Mouse (Mus musculus) heart, embryonic 13.5 days (tissue): ENCODE data around the gene Aldh6a1. TPM values are rescaled to one million over a fixed set of nuclear protein-coding genes. Genes with fewer than 3 reads are reported as not detected.

Experiments
- ATAC-seq: fragments of 200-750 bp; cut with Nextera tagmentation; 2 replicates; pipeline ENCODE4 v1.8.0; 2017; ENCODE audit warnings: moderate TSS enrichment; ENCODE audit not compliant: insufficient number of reproducible peaks, low FRiP score, low TSS enrichment; ENCODE audit errors: extremely low read depth
- H3K27ac ChIP-seq: fragments of 300-500 bp; sonication (generic); replicated peaks from 2 replicates; pipeline ENCODE4 v1.5.1; 2015; ENCODE audit warnings: moderate library complexity, mild to moderate bottlenecking, inconsistent platforms
- H3K27me3 ChIP-seq: fragments of 300-500 bp; sonication (generic); replicated peaks from 2 replicates; pipeline ENCODE4 v1.6.1; 2015; ENCODE audit warnings: mild to moderate bottlenecking, inconsistent platforms
- H3K36me3 ChIP-seq: fragments of 300-500 bp; sonication (generic); 2 replicates; pipeline ENCODE4 v1.6.1; 2015; ENCODE audit warnings: mild to moderate bottlenecking, inconsistent platforms
- H3K4me1 ChIP-seq: fragments of 300-500 bp; sonication (generic); 2 replicates; pipeline ENCODE4 v1.6.1; 2015; ENCODE audit warnings: inconsistent platforms
- H3K4me2 ChIP-seq: fragments of 300-500 bp; sonication (generic); 2 replicates; pipeline ENCODE4 v1.6.1; 2015; ENCODE audit warnings: inconsistent platforms, mild to moderate bottlenecking, moderate library complexity
- H3K4me3 ChIP-seq: fragments of 300-500 bp; sonication (generic); 2 replicates; pipeline ENCODE4 v1.5.1; 2015; ENCODE audit warnings: moderate library complexity, mild to moderate bottlenecking, inconsistent platforms
- H3K9ac ChIP-seq: fragments of 300-500 bp; sonication (generic); 2 replicates; pipeline ENCODE4 v1.6.1; 2015; ENCODE audit warnings: inconsistent platforms, mild to moderate bottlenecking, moderate library complexity
- H3K9me3 ChIP-seq: fragments of 300-500 bp; sonication (generic); 2 replicates; pipeline ENCODE4 v1.6.1; 2016; ENCODE audit warnings: inconsistent platforms
- WGBS: fragments of 180-500 bp; shearing (Covaris S2); methylation state at CpG from one replicate; pipeline ENCODE4 v1.1.7; 2015; ENCODE audit warnings: mixed read lengths; 5-methylcytosine and 5-hydroxymethylcytosine counted together
- polyA plus RNA-seq: library from polyadenylated mRNA; unstranded; fragments of >200 nt; fragmentation: Nextera tagmentation; extraction: Ambion mirVana; gene quantifications from 2 replicates; pipeline ENCODE4 v1.2.1, GENCODE M21; 2015

Aldh6a1 gene
- polyA plus RNA-seq, 1 experiment from 2014 or later = 36.1 TPM

- H3K27ac ChIP-seq = no peak overlapping the region
- no peak overlapping the region for H3K9ac ChIP-seq
- H3K4me1 ChIP-seq = peaks cover 9% of the 10 kb centered on the region; the same call in 1 of the 2 replicates
- H3K27me3 ChIP-seq = no peaks in the 10 kb centered on the region
- H3K4me3 ChIP-seq = no peak overlapping the region
- WGBS = 84% methylated on average over 14 of the region's 14 CpGs
- no peaks in the 10 kb centered on the region for H3K9me3 ChIP-seq
- peaks cover 21% of the 10 kb centered on the region for H3K36me3 ChIP-seq
- ATAC-seq = no peak
- H3K4me2 ChIP-seq = no peak overlapping the region
Measured at GRCm38 (mm10) chr12:84396947-84397679, 53.7 kb downstream of the Aldh6a1 start.

- peaks cover 23% of the 10 kb centered on the region for H3K4me1 ChIP-seq
- WGBS = 71% methylated on average over 5 of the region's 5 CpGs
- H3K4me3 ChIP-seq = no peak overlapping the region
- no peak overlapping the region for H3K27ac ChIP-seq
- no peak overlapping the region for H3K4me2 ChIP-seq
- no peaks in the 10 kb centered on the region for H3K27me3 ChIP-seq
- no peak overlapping the region for H3K9ac ChIP-seq
- no peak for ATAC-seq
- H3K36me3 ChIP-seq = peaks cover 33% of the 10 kb centered on the region
- H3K9me3 ChIP-seq = no peaks in the 10 kb centered on the region
Measured at GRCm38 (mm10) chr12:84393847-84394246, 57.0 kb downstream of the Aldh6a1 start.

- Histone ChIP-seq H3K9me3 (no peaks in the 10 kb centered on the region), H3K27ac (no peak overlapping the region), H3K4me1 (peaks cover 23% of the 10 kb centered on the region), H3K36me3 (peaks cover 40% of the 10 kb centered on the region), H3K9ac (no peak overlapping the region), H3K27me3 (no peaks in the 10 kb centered on the region), H3K4me2 (no peak overlapping the region), H3K4me3 (no peak overlapping the region)
- 92% methylated on average over 4 of the region's 4 CpGs for WGBS
- ATAC-seq = no peak
Measured at GRCm38 (mm10) chr12:84392681-84393080, 58.1 kb downstream of the Aldh6a1 start.

GRCm38 (mm10) chr12:84390336-84390735, 60.5 kb downstream of the Aldh6a1 start:
- H3K27me3 ChIP-seq = no peaks in the 10 kb centered on the region
- no peak; the same call in 1 of the 2 replicates for ATAC-seq
- H3K9ac ChIP-seq = no peak overlapping the region
- no peak overlapping the region for H3K4me3 ChIP-seq
- H3K9me3 ChIP-seq = no peaks in the 10 kb centered on the region
- 25% methylated on average over 6 of the region's 6 CpGs for WGBS
- peak overlapping the region; percentile 65 for H3K27ac ChIP-seq
- peaks cover 47% of the 10 kb centered on the region for H3K36me3 ChIP-seq
- H3K4me2 ChIP-seq = no peak overlapping the region
- peaks cover 38% of the 10 kb centered on the region for H3K4me1 ChIP-seq

- H3K9ac ChIP-seq = no peak overlapping the region
- no peak overlapping the region for H3K27ac ChIP-seq
- no peak overlapping the region for H3K4me2 ChIP-seq
- no peak overlapping the region for H3K4me3 ChIP-seq
- no peak for ATAC-seq
- WGBS = 62% methylated on average over 14 of the region's 14 CpGs
- H3K27me3 ChIP-seq = no peaks in the 10 kb centered on the region
- H3K4me1 ChIP-seq = peaks cover 51% of the 10 kb centered on the region
- peaks cover 45% of the 10 kb centered on the region for H3K36me3 ChIP-seq
- no peaks in the 10 kb centered on the region for H3K9me3 ChIP-seq
Measured at GRCm38 (mm10) chr12:84388774-84389400, 61.9 kb downstream of the Aldh6a1 start.

- ATAC-seq = no peak
- peaks cover 40% of the 10 kb centered on the region for H3K36me3 ChIP-seq
- H3K4me1 ChIP-seq = peaks cover 56% of the 10 kb centered on the region
- no peak overlapping the region for H3K27ac ChIP-seq
- 86% methylated on average over 8 of the region's 8 CpGs for WGBS
- no peaks in the 10 kb centered on the region for H3K27me3 ChIP-seq
- no peak overlapping the region for H3K4me3 ChIP-seq
- no peak overlapping the region for H3K9ac ChIP-seq
- H3K4me2 ChIP-seq = no peak overlapping the region
- no peaks in the 10 kb centered on the region for H3K9me3 ChIP-seq
Measured at GRCm38 (mm10) chr12:84388097-84388496, 62.7 kb downstream of the Aldh6a1 start.

- WGBS = 81% methylated on average over 4 of the region's 4 CpGs
- H3K4me2 ChIP-seq = no peak overlapping the region
- H3K4me3 ChIP-seq = no peak overlapping the region
- no peaks in the 10 kb centered on the region for H3K27me3 ChIP-seq
- no peaks in the 10 kb centered on the region for H3K9me3 ChIP-seq
- H3K4me1 ChIP-seq = peaks cover 52% of the 10 kb centered on the region
- peak overlapping the region; percentile 88 for H3K27ac ChIP-seq
- peaks cover 35% of the 10 kb centered on the region; the same call in 1 of the 2 replicates for H3K36me3 ChIP-seq
- ATAC-seq = no peak
- H3K9ac ChIP-seq = peak overlapping the region; percentile 25; the same call in 1 of the 2 replicates
Measured at GRCm38 (mm10) chr12:84385408-84385807, 65.4 kb downstream of the Aldh6a1 start.

- peak; percentile 54; the same call in 1 of the 2 replicates for ATAC-seq
- Histone ChIP-seq H3K4me3 (no peak overlapping the region), H3K9ac (peak overlapping the region; percentile 56)
Measured at GRCm38 (mm10) chr12:84384644-84385081, 66.1 kb downstream of the Aldh6a1 start.

GRCm38 (mm10) chr12:84382369-84382768, 68.4 kb downstream of the Aldh6a1 start:
- peak overlapping the region; percentile 53 for H3K4me2 ChIP-seq
- H3K9ac ChIP-seq = peak overlapping the region; percentile 70
- H3K27ac ChIP-seq = peak overlapping the region; percentile 85
- WGBS = 39% methylated on average over 4 of the region's 4 CpGs
- peak; percentile 23; the same call in 1 of the 2 replicates for ATAC-seq
- H3K4me3 ChIP-seq = peak overlapping the region; percentile 42
- H3K4me1 ChIP-seq = peaks cover 43% of the 10 kb centered on the region
- H3K27me3 ChIP-seq = no peaks in the 10 kb centered on the region
- H3K36me3 ChIP-seq = peaks cover 48% of the 10 kb centered on the region
- H3K9me3 ChIP-seq = no peaks in the 10 kb centered on the region

More at GRCm38 (mm10) chr12:84384644-84385081, 66.1 kb downstream of the Aldh6a1 start:
- Histone ChIP-seq H3K4me1 (peaks cover 47% of the 10 kb centered on the region), H3K4me2 (peak overlapping the region; percentile 27; the same call in 1 of the 2 replicates), H3K27me3 (no peaks in the 10 kb centered on the region), H3K9me3 (no peaks in the 10 kb centered on the region), H3K27ac (peak overlapping the region; percentile 88), H3K36me3 (peaks cover 41% of the 10 kb centered on the region; the same call in 1 of the 2 replicates)
- WGBS = 26% methylated on average over 5 of the region's 5 CpGs
